Mouse (Mus musculus) layer of hippocampus, postnatal 10 days (tissue): Measurements from ENCODE around the gene Igf2bp3. TPM values are rescaled to one million over a fixed set of nuclear protein-coding genes. Genes with fewer than 3 reads are reported as not detected.

Source experiments
- DNase-seq, 2 experiments: peaks; one replicate each; pipeline ENCODE4 v3.0.0; 2021; ENCODE audit warnings: low spot score in 2 of 2
- total RNA-seq, 2 experiments: library from RNA; stranded (reverse); gene quantifications; 2 replicates each; pipeline ENCODE4 v1.2.3; 2021

Gene Igf2bp3
- total RNA-seq, 2 experiments from 2014 or later, result 1.4 TPM

DNA sequence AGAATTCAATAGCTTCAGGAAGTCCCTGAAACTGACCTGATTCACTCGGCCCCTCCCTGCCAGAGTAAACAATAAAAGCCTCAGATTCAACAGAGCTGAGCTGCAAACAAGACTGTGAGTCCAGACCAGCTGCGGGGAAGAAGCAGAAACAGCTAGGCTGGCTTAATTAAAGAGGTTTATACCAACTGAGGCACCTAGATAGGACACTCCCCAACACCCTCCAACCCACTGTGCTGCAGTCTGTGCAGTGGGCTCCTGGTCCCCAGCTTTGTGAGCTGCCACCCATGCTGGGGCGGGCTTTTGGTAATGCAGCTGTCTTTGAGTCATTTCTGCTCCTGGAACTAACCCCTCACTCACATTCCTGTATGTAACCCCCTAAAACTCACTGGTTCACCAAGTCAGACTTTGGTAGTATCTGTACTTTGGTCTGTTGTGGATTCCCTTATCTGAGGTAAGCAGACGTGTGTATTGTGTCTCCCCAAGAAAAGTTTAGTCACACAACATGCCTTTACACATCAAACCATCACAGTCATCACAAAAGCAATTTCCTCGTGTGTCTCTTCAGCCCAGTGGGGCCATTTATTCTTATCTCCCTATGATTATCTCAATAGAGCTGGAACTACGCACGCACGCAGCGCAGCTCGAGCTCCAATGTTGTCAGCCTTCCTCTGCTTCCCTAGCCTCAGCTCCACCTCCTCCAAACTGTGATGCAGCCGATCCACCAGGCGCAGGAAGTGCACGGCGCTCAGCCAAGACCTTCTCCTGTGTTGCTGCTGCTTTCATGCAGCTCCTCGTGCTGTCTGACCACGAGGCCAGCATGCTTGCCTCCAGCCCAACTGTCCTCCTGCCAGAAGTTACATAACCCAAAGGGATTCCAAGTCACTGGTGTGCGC, 76.4 kb downstream of the Igf2bp3 start:
- DNase-seq, result peak in 1 of 2 experiments; percentile 16

DNA sequence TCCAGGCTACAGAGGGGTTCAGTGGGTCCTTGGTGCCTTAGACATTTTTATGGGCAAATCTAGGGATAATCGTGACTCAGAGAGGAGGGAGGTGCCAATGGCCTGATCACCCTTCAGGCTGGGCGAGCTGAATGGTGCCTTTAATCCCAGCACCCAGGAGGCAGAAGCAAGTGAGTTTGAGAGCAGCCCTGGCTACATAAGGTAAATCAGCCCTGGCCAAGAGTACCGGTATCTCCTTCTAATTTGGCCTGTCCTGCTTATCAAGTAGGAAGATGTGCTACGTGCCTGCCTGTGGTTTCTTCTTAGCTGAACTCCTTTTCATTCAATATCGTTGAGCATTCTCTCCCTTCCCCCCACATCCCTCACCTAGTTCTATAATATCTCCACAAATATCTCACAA, 78.0 kb downstream of the Igf2bp3 start:
- no peak for DNase-seq

DNA sequence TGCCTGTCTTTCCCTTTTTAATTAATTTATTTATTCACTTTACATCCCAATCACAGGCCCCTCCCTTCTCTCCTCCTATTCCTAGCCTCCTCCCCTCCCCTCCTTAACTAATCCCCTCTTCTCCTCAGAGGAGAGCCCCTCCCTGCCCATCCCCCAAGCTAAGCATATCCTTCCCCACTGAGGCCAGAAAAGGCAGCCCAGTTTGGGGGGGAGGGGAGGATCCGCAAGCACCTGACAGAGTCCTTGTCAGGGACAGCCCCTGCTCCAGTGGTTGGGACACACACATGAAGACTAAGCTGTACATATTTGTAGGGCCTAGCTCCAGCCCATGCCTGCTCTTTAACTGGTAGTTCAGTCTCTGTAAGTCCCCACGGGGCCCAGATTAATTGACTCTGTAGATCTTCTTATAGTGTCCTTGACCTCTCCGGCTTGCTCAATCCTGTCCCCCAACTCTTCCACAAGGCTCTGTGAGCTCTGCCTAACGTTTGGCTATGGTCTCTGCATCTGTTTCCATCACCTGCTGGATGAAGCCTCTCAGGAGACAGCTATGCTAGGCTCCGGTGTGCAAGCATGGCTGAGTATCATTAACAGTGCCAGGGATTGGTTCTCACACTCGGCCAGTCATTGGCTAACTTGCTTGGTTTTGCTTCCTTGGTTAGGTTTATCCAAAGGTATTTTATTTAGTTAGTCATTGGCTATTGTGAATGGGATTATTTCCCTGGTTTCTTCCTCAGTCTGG, 82.2 kb downstream of the Igf2bp3 start:
- DNase-seq, result no peak

DNA sequence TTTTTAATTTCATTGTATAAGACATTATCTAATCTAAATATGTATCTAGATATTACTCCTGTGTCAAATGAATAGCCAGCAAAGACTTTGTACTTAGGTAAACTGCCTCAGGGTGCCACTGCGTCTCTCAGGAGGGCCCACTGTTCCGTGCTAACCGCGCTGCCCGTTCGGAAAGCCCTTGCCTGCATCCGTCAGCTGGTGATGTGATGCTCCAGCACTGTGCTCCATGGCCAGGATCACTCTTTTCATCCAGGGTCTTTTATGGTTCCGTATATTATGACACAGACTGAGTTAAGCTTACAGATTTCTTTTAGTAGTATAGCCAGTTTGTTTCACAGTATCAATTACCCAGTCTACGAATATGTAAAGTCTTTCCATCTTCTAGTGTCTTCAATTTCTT, 82.9 kb downstream of the Igf2bp3 start:
- DNase-seq, result no peak

DNA sequence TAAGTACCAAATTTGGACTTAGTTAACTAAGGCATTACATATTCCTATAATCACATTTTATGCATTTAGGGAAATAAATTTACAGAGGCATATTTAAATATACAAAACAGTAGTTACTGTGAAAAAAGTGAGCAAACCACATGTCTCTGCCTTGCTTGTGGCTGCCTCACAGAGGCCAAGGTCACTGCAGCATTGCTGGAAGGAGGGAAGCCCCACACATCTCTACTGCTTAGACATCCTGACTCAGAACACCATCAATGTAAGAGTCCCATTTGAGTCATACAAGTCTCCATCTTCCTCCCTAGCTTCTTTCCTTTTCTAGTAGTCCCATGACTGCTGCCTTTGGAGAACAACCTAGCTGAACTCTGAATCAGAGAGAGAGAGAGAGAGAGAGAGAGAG, 84.4 kb downstream of the Igf2bp3 start:
- DNase-seq, result no peak

DNA sequence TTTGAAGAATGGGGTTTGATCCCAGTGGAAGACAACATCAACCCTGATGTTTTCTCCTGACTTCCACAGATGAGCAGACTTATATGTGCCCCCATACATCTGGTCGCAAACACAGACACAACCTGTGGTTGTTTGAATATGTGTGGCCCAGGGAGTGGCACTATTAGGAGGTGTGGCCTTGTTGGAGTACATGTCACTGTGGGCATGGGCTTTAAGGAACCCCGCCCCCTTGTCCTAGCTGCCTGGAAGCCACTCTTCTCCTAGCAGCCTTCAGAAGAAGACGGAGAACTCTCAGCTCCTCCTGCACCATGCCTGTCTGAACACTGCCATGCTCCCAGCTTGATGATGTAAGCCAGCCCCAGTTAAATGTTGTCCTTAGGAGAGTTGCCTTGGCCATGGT, 94.4 kb downstream of the Igf2bp3 start:
- no peak for DNase-seq

DNA sequence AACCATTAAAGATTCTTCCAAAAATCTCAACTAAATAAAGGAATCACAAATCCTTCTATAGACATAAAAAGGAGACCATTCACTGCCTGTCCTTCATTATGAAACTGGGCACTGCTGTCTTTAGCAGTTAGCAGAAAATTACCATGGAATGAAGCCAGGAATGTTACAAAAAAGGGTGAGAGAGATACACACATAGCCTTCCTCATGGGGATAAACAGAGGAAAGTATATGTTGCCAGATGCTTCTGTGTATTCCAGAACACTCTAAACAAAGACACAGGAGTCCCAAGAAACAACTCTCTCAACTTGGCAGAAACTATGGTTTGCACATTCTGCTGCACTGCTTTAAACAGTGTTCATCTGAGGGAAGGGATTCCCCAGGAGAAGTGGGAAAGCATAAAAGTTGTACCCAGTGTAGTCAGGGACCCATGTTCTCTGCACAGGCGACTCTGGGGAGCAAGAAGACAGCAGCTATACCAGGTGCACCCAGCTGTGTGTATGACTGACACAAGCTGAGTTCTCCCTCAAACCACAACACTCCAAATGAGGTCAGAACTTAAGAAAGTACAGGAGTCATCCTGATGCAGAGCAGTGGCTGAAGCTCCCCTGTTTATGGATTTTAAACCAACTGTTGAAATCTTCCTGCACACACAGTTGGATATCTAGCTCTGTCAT, 95.2 kb downstream of the Igf2bp3 start:
- DNase-seq, result no peak

DNA sequence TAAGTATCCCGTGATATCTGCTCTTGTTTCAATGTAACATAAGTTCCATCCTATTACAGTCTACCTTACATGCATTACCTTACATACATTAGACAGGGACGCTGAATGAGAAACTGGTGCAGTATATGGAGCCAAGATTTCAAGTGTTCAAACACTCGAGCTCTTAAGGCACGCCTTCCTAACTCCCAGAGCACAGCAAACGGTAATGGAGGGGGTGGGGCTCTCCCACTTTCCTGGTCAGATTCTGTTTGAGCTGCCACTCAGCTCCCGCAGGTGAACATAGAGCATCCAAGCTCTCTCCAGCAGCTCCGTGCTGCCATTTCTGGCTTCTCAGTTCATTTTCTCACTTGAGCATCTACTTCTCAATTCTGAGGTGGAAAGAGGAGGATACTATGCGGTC, 96.3 kb downstream of the Igf2bp3 start:
- no peak for DNase-seq

DNA sequence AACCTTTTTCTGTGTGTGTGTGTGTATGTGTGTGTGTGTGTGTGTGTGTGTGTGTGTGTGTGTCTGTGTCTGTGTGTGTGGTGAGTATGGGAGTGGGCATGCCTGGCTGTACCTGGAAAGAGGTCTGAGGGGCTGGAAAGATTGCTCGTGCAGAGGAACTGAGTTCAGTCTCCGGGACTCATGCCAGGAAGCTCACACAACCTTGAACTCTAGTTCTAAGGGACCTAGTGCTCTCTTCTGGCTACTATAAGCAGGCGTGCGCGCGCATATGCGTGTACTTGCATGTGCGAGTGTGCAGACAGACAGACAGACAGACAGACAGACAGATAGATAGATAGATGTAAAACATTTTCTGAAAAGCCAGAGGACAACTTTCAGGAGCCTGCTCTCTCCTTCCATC, 98.5 kb downstream of the Igf2bp3 start:
- DNase-seq, result no peak

DNA sequence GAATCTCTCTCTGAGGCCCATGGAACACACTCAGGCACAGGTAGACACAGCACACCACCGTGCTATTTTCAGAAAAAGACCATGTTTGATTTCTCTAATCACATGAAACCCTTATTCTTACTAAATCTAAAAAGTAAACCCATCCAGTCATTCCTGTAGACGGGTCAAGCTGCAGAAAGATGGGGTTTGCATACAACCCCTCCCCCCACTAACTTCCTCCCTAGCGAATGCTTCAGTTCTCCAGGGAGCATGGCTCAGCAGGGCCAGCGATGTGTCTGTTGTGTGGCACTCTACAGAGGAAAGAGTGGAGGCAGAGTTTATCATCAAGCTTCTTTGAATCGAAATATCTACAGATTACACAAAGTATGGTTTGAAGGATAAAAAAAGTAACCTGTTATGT, 99.2 kb downstream of the Igf2bp3 start:
- no peak for DNase-seq

DNA sequence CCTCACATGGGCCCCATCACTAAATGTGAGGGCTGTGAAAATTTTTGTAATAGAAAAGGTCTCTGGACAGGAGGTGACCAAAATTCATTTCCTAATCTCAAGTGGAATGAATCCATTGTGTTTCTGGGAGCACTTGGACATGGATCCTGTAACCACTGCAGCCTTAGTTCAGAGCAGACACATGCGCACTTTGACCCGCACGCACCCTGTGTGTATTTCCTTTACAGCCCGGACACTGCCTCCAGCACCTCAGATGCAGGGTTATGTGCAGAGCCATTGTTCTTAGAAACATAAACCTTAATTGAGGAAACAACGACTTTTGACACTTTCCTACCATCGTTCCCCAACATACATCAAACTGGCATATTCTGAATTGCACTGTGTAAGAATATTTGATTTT, 100.3 kb downstream of the Igf2bp3 start:
- no peak for DNase-seq

DNA sequence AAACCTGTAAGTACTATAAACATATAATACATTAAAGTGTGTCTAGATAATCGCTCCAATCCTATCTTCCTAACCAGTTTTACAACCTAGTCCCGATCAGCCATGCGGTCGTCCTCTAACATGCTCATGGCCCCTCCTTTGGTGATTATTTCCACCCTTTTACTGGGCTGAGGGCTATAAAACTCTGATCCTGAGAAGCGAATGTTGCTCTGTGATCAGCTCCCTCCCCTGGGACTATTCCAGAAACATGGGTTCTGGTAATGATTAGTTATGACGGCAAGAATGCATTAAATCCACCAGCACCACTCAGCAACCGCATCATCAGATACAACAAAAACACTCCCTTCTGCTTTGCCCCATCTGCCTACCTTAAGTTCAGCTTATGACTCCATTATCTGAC, 100.9 kb downstream of the Igf2bp3 start:
- DNase-seq, result no peak

DNA sequence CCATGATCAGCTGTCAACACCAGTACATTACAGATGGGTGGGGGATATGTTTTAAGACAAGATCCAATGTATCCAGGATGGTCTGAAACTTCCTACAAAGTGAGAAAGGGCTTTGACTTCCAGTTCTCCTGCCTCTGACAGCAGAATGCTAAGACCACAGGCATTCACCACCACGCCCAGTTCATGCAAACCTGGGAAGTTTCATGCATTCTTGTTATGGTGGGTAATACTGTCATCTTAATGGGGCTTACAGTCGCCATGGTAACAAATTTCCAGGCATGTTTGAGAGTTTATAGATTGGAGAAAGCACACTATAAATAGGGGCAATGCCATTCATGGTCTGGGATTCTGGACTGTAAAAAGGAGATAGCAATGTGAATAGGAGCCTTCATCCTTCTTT, 105.6 kb downstream of the Igf2bp3 start:
- no peak for DNase-seq

DNA sequence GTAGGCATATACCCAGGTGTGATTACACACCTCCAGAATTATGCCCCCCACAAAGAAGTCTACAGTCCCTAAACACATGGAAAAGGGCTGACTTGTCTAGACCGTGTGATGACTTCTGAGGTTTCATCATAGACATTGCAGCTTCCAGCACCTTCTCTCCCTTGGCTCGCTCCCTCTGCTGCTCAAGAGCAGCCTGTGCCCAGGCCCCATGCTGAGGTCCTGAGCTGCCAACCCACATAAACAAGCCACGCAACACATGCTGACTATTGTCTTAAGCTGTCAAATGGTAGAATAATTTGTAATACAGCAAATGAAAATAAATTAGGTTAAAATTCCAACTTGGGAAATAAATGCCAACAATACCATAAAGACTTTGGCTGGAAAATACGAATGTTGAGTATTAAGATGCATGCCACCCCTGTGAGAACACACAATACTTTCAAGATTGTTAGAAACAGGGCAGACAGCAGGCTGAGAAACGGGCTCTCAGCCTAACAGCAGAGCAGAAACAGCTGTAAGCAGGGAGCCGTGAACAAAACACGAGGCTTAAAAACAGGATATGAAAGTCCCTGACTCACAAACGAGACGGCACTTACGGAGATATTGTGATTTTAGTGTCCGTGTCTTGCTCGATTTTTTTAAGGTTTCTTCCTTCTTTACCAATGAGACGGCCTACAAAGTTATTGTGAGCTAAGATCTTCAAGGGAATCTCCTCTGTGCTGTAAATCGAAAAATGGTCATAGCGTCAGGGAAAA, 107.8 kb downstream of the Igf2bp3 start:
- DNase-seq, result no peak

DNA sequence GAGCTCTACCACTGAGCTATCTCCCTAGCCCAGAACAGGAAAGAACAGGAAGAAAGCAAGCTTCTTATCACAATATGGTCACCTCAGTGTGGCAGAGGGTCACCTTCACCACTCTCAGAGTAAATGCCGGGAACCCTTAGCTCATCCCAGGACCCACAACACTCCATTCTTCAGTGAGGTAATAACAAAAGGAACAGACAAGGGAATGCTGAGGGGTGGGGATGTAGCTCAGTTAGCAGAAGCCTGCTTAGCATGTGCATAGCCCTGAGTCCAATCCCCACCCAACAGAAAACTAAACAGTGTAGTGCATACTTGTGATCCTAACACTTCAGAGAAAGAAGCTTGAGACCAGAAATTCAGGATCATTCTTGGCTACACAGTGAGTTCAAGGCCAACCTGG, 115.7 kb downstream of the Igf2bp3 start:
- DNase-seq, result no peak

DNA sequence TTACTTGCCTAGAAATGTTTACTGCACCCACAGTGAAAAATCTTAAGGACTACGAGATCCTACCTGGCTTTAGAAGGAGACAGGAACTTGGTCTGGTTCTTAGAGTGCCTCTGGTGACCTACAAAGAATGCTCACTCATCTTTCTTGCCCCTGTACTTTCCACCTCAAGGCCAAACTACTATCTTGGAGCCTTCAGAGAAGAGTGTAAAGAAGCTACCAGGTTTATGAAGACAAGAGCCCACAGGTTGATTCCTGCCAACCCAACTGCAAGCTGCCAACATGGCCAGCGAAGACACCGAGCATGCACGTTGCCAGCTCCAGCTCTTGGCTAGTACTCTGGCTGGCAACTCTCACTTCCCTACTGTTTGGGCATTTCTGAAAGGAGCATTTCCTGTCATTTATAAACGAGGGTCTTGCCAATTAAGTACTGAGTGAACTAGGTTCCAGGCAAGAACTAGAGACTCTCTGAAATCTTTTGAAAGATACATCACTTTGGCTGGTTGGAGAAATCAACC, 117.1 kb downstream of the Igf2bp3 start:
- peak; percentile 13 to 26 for DNase-seq

DNA sequence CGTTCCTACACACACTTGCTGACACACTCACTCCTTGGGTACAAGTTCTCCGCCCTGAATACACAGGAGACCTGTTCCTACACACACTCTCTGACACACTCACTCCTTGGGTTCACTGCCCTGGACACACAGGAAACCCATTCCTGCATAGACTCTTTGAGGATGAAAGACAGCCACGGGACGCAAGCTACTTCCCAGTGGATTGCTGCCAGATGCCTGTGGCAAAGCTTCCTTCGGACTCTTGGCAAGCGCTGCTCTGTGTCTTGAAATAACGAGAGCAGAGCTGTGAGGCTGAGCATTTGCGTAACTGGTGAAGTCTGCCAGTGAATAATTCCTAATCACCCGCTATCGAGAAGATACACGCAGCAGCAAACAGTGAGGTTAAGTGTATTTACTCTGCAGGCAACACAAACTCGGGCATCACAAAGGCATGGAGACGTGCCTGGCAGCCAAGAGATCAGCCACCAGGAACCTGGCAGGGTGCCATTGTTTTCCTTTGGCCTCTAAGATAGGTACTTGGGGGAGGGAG, 117.8 kb downstream of the Igf2bp3 start:
- DNase-seq, result peak; percentile 60 to 70

DNA sequence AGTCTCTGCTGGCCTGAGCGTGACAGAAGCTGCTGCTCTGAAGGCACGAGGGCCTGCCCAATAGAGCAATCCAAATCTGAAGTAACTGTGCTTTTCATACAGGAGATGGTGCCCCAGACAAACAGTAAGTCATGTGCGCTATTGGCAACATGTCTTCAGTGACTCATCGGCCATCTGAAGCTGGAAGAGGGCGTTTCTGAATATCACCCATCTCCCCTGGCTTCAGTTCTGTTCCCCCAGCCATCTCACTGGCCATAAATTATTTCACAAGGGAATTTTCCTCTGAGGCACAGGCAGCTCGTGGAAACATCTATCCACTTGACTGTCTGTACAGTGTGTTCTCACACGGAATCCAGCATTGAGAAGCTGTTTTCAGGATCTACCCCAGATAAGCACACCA, 118.3 kb downstream of the Igf2bp3 start:
- peak; percentile 27 to 33 for DNase-seq

DNA sequence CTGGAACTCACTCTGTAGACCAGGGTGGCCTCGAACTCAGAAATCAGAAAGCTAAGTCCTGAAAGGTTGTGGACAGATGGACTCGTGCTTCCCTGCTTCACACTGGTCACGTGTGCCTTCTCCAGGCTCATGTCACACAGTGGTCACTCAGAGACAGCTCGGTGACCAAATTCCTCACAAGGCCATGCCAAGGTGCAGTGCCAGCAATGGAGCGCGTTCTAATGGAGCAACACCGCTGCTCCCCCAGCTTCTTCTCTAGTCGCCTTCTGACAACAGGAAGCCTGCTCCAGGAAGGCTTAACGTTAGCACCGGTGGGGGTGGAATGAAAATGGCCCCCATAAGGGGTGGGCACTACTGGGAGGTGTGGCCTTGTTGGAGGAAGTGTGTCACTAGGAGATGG, 119.8 kb downstream of the Igf2bp3 start:
- no peak for DNase-seq

DNA sequence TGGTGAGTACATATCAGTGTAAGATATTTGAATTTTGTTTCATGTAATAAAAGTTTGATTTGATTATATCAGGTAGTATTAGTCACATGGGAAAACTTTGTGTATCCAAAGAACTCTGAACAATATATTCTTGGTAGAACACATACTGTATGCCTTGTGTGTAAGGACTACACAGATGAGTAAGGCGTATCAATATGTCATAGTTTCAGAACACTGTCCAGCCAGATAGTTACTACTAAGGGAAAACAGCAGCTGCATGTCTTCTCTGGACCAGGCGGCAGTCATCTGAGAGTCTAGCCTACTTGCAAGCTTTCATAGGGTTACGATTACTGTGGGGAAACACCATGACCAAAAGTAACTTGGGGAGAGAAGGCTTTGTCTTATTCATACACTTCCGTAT, 131.7 kb downstream of the Igf2bp3 start:
- DNase-seq, result no peak

DNA sequence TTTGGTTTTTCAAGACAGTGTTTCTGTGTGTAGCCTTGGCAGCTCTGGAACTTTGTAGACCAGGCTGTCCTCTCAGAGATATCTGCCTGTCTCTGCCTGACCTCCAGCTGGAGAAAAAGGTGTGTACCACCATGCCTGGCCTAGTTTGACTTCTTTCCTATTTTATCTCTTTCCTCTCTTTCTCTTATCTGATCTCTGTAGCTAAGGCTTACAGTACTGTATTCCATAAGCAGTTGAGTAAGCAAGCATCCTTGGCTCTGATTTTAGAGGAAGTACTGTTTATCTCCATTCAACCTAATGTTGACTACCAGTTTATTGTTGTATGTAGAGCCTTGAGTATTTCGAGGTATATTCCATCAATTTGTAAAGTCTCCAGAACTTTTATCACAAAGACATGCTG, 135.4 kb downstream of the Igf2bp3 start:
- no peak for DNase-seq
